Mouse (Mus musculus) kidney, postnatal 0 days (tissue): ENCODE measurements around the gene Timp3. TPM values are rescaled to one million over a fixed set of nuclear protein-coding genes. Genes with fewer than 3 reads are reported as not detected.

Experiments used
- ATAC-seq: fragments of 200-750 bp; cut with Nextera tagmentation; replicated peaks from 2 replicates; pipeline ENCODE4 v1.8.0; 2017; ENCODE audit warnings: low read depth, moderate number of reproducible peaks, moderate TSS enrichment, moderate library complexity; ENCODE audit not compliant: low FRiP score
- DNase-seq: peaks from one replicate; pipeline ENCODE4 v3.0.0-alpha.2; 2016; ENCODE audit warnings: low spot score
- H3K27ac ChIP-seq: fragments of 300-500 bp; sonication (generic); 2 replicates; pipeline ENCODE4 v1.5.1; 2014; ENCODE audit warnings: mild to moderate bottlenecking
- H3K27me3 ChIP-seq: fragments of 300-500 bp; sonication (generic); 2 replicates; pipeline ENCODE4 v1.6.1; 2014; ENCODE audit warnings: low read length, mixed read lengths; ENCODE audit not compliant: insufficient read depth
- H3K36me3 ChIP-seq: fragments of 300-500 bp; sonication (generic); 2 replicates; pipeline ENCODE4 v1.6.1; 2014; ENCODE audit warnings: low read length, mixed read lengths; ENCODE audit not compliant: insufficient read depth
- H3K4me1 ChIP-seq: fragments of 300-500 bp; sonication (generic); replicated peaks from 2 replicates; pipeline ENCODE4 v1.6.1; 2014; ENCODE audit warnings: antibody characterized with exemption, low read length, mixed read lengths; ENCODE audit not compliant: insufficient read depth
- H3K4me2 ChIP-seq: fragments of 300-500 bp; sonication (generic); 2 replicates; pipeline ENCODE4 v1.6.1; 2014; ENCODE audit warnings: mild to moderate bottlenecking, low read length, moderate library complexity, mixed read lengths
- H3K4me3 ChIP-seq: fragments of 300-500 bp; sonication (generic); replicated peaks from 2 replicates; pipeline ENCODE4 v1.5.1; 2014; ENCODE audit warnings: low read depth, low read length
- H3K9ac ChIP-seq: fragments of 300-500 bp; sonication (generic); 2 replicates; pipeline ENCODE4 v1.6.1; 2014; ENCODE audit warnings: low read depth, low read length
- H3K9me3 ChIP-seq: fragments of 300-500 bp; sonication (generic); replicated peaks from 2 replicates; pipeline ENCODE4 v1.6.1; 2016; ENCODE audit warnings: low read length, inconsistent platforms, mixed read lengths
- CTCF ChIP-seq: IDR thresholded peaks from 2 replicates; pipeline ENCODE4 v1.5.1; 2016; ENCODE audit warnings: antibody characterized with exemption, low read depth, mild to moderate bottlenecking, moderate library complexity
- WGBS: fragments of 180-500 bp; shearing (Covaris S2); extraction: QIAGEN DNeasy Blood & Tissue Kit; methylation state at CpG from one replicate; pipeline ENCODE4 v1.1.7; 2014; 5-methylcytosine and 5-hydroxymethylcytosine counted together
- polyA plus RNA-seq: library from polyadenylated mRNA; unstranded; fragments of >200 nt; fragmentation: Nextera tagmentation; extraction: Ambion mirVana; gene quantifications from 2 replicates; pipeline ENCODE4 v1.2.1, GENCODE M21; 2015

Gene Timp3
- polyA plus RNA-seq, 1 experiment from 2014 or later: 87.4 TPM

GRCm38 (mm10) chr10:86301117-86301490 is 932 bp downstream of the Timp3 start:
- H3K9me3 ChIP-seq: no peaks in the 10 kb centered on the region
- H3K4me1 ChIP-seq: peaks cover 10% of the 10 kb centered on the region
- TF ChIP-seq CTCF: no peak
- no peaks in the 10 kb centered on the region for H3K27me3 ChIP-seq
- H3K4me3 ChIP-seq: peak overlapping the region; percentile 72
- H3K4me2 ChIP-seq: peak overlapping the region; percentile 74
- peak overlapping the region; percentile 84 for H3K27ac ChIP-seq
- H3K9ac ChIP-seq: peak overlapping the region; percentile 85
- ATAC-seq: no peak
- DNase-seq: peak; percentile 48
- H3K36me3 ChIP-seq: no peaks in the 10 kb centered on the region
- under 1% methylated on average over 10 of the region's 10 CpGs for WGBS

- Histone ChIP-seq H3K27ac (peak overlapping the region; percentile 84), H3K4me1 (peaks cover 10% of the 10 kb centered on the region), H3K27me3 (no peaks in the 10 kb centered on the region), H3K9ac (peak overlapping the region; percentile 85), H3K9me3 (no peaks in the 10 kb centered on the region), H3K36me3 (0 out of 2 replicates have a peak, but pooled peaks cover under 1% of the 10 kb centered on the region), H3K4me3 (peak overlapping the region; percentile 72), H3K4me2 (peak overlapping the region; percentile 74)
- 30% methylated on average over 4 of the region's 4 CpGs for WGBS
- DNase-seq (no peak), ATAC-seq (no peak)
- no peak for TF ChIP-seq CTCF
Measured at GRCm38 (mm10) chr10:86301593-86302317, 1.6 kb downstream of the Timp3 start.

- peak overlapping the region; percentile 84 for H3K27ac ChIP-seq
- peak; percentile 45 for DNase-seq
- H3K4me2 ChIP-seq: peak overlapping the region; percentile 74
- ATAC-seq: no peak
- H3K27me3 ChIP-seq: no peaks in the 10 kb centered on the region
- peak overlapping the region; percentile 72 for H3K4me3 ChIP-seq
- peaks cover 10% of the 10 kb centered on the region for H3K4me1 ChIP-seq
- H3K9ac ChIP-seq: peak overlapping the region; percentile 85
- no peak for TF ChIP-seq CTCF
- 0 out of 2 replicates have a peak, but pooled peaks cover 6% of the 10 kb centered on the region for H3K36me3 ChIP-seq
- no peaks in the 10 kb centered on the region for H3K9me3 ChIP-seq
- WGBS: 52% methylated on average over 4 of the region's 4 CpGs
Measured at GRCm38 (mm10) chr10:86302318-86302648, 2.1 kb downstream of the Timp3 start.

GRCm38 (mm10) chr10:86302761-86303494 is 2.8 kb downstream of the Timp3 start:
- 20% methylated on average over 8 of the region's 8 CpGs for WGBS
- peak overlapping the region; percentile 84; the same call in 1 of the 2 replicates for H3K27ac ChIP-seq

GRCm38 (mm10) chr10:86303495-86303876 is 3.3 kb downstream of the Timp3 start:
- peaks cover 10% of the 10 kb centered on the region for H3K4me1 ChIP-seq
- no peak overlapping the region for H3K27ac ChIP-seq
- no peaks in the 10 kb centered on the region for H3K9me3 ChIP-seq
- H3K4me2 ChIP-seq: peak overlapping the region; percentile 74
- peak overlapping the region; percentile 72; the same call in 1 of the 2 replicates for H3K4me3 ChIP-seq
- H3K9ac ChIP-seq: no peak overlapping the region; the same call in 1 of the 2 replicates
- no peaks in the 10 kb centered on the region for H3K27me3 ChIP-seq
- WGBS: 67% methylated on average over 2 of the region's 2 CpGs
- ATAC-seq (no peak), DNase-seq (no peak)
- 0 out of 2 replicates have a peak, but pooled peaks cover 9% of the 10 kb centered on the region for H3K36me3 ChIP-seq
- no peak for TF ChIP-seq CTCF

More at GRCm38 (mm10) chr10:86302761-86303494, 2.8 kb downstream of the Timp3 start:
- H3K4me3 ChIP-seq: peak overlapping the region; percentile 72
- ATAC-seq (peak; percentile 34), DNase-seq (peak; percentile 87)
- no peaks in the 10 kb centered on the region for H3K27me3 ChIP-seq
- peak overlapping the region; percentile 74 for H3K4me2 ChIP-seq
- peak; percentile 84 for TF ChIP-seq CTCF
- 0 out of 2 replicates have a peak, but pooled peaks cover 9% of the 10 kb centered on the region for H3K36me3 ChIP-seq
- peak overlapping the region; percentile 85 for H3K9ac ChIP-seq
- peaks cover 10% of the 10 kb centered on the region for H3K4me1 ChIP-seq
- H3K9me3 ChIP-seq: no peaks in the 10 kb centered on the region

GRCm38 (mm10) chr10:86304583-86304982 is 4.4 kb downstream of the Timp3 start:
- Histone ChIP-seq H3K9ac (no peak overlapping the region), H3K4me3 (no peak overlapping the region), H3K27me3 (no peaks in the 10 kb centered on the region), H3K27ac (peak overlapping the region; percentile 38; the same call in 1 of the 2 replicates), H3K9me3 (no peaks in the 10 kb centered on the region), H3K36me3 (0 out of 2 replicates have a peak, but pooled peaks cover 15% of the 10 kb centered on the region), H3K4me2 (peak overlapping the region; percentile 31), H3K4me1 (peaks cover 10% of the 10 kb centered on the region)
- no peak for DNase-seq
- ATAC-seq: no peak
- no peak for TF ChIP-seq CTCF
- 23% methylated on average over 2 of the region's 2 CpGs for WGBS
